Mouse (Mus musculus) megakaryocyte, adult 5-6 weeks (primary cell): ENCODE results near the gene Pkdcc. TPM values are rescaled to one million over a fixed set of nuclear protein-coding genes. Genes with fewer than 3 reads are reported as not detected.
A peak's percentile ranks its signal among the peaks of the same experiment; 100 is the strongest.

ENCODE experiments used
- ATAC-seq: 2 replicates; pipeline ENCODE4 v1.8.0; 2016; ENCODE audit warnings: mild to moderate bottlenecking, inconsistent platforms; ENCODE audit not compliant: poor library complexity, severe bottlenecking
- total RNA-seq, 2 experiments: library from RNA; stranded (forward) in 1 of 2; stranded (reverse) in 1 of 2; fragments of 153-499, 151-499 nt in 1 of 2; fragments of 221-1000, 200-1000 nt in 1 of 2; gene quantifications; 2 replicates each; pipeline versions ENCODE4 v1.2.3 to v1.2.4; 2015 to 2017

The Pkdcc gene
- total RNA-seq, 2 experiments from 2014 or later = 4.8 to 8.9 TPM

- no peak for ATAC-seq
Observed at GRCm38 (mm10) chr17:83211196-83211595, 3.9 kb upstream of the Pkdcc start.

DNA sequence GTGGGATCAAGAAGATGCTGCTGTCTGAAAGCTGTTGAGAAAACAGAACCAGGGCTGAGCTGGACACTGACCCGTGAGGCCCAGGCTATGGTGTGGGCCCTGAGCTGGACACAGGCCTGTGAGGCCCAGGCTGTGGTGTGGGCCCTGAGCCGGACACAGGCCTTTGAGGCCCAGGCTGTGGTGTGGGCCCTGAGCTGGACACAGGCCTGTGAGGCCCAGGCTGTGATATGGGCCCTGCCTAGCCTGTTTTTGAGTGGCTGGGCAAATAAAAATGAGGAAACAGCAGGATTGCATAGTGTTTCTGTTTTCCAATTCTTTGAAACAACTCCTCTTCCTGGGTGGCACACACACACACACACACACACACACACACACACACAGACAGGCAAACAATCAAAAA lies 2.7 kb upstream of the Pkdcc start:
- peak; percentile 30; the same call in 1 of the 2 replicates for ATAC-seq

GRCm38 (mm10) chr17:83213228-83213915 lies 1.7 kb upstream of the Pkdcc start:
- no peak for ATAC-seq

GRCm38 (mm10) chr17:83214161-83214592 lies 915 bp upstream of the Pkdcc start:
- peak; percentile 70 for ATAC-seq

GRCm38 (mm10) chr17:83215529-83216244 lies 595 bp downstream of the Pkdcc start:
- no peak for ATAC-seq

- ATAC-seq = no peak
Observed at GRCm38 (mm10) chr17:83216251-83216919, 1.3 kb downstream of the Pkdcc start.

DNA sequence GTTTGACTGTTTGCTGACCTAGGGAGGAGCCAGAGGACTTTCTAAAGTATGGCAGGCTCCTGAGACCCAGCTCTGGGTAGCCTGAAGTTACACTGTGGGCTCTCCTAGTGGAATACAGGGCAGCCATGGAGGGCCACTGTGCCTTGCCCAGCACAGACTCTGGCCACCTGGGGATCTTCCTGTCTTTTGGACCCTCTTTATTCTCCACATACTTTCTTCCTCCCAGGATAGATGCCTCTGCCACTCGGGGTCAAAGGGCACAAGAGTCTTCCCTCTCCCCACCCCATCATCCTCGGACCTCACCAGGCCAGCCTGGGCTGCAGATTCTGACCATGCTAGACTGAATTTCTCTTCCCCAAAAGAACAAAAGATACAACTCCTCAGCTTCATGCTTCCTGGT lies 3.1 kb downstream of the Pkdcc start:
- no peak for ATAC-seq

DNA sequence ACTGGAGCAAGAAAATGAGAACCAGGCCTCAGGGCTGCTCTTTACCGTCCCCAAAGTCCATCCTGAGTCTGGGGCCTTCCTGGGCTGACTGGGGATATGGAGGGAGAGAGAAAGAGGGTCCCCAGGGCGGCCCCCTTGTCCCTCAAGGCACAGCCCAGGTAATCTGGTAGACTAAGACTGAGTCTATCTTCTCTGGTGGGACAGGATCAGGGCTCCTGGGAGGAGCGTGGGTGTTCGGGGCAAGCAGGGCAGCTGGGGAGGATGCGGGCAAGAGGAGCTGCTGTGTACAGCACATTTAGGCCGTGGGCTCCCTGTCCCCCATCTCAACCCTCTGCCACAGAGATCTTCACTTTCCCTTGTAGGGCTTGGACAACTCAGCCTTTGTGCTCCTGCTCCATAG lies 3.6 kb downstream of the Pkdcc start:
- ATAC-seq = no peak

DNA sequence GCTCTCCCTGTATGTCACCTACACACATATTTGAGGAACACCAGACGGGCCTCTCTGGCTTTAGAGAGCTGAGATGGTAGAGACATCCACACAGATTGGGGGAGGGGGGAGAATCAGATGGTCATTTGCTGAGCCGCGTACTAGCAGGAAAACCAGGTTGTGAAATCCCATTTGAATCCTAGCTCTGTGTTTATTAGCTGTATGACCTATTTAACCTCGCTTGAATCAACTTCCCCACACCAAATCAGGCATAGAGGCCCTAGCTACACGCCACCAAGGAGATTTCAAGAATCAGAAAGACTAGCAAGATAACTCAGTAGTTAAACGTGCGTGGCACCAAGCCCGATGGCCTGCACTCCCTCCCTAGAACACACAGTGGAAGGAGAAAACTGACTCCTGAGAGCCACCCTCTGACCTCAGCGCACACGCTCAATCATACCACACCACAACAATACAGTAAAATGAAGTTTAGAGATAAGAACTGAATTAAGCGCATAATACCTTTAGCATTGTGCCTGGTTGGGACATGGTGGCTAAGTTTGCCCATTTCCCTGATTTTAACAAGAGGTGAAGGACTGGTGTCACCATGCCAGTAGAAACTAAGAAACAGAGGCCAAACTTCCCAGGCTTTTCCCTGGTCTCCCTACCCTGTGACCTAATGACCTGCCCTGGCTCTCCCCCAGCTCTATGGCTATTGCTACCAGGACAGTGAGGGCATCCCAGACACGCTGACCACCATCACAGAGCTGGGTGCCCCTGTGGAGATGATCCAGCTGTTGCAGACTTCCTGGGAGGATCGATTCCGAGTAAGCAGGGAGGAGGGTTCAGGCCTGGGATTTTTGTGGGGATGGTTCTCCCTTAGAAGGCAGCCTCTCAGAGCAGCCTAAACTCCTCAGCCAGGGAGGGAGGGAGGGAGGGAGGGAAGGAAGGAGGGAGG lies 4.5 kb downstream of the Pkdcc start:
- ATAC-seq = no peak

DNA sequence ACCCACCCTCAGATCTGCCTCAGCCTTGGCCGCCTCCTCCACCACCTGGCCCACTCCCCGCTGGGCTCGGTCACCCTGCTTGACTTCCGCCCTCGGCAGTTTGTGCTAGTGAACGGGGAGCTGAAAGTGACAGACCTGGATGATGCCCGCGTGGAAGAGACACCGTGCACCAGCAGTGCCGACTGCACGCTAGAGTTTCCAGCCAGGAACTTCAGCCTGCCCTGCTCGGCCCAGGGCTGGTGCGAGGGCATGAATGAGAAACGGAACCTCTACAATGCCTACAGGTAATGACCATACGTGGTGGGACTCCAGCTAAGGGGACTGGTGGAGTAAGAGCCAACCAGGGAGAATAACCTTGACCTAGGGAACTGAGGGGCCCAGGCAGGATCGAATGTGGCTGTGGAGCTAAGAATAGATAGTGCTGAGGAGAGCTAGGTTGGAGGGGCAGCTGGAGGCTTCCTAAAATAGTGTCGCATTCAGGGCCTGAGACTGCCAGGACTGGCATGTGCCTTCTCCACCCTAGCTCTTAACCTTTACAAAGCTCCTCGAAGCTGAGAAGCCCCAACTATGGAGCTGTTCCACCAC lies 6.0 kb downstream of the Pkdcc start:
- ATAC-seq = no peak

DNA sequence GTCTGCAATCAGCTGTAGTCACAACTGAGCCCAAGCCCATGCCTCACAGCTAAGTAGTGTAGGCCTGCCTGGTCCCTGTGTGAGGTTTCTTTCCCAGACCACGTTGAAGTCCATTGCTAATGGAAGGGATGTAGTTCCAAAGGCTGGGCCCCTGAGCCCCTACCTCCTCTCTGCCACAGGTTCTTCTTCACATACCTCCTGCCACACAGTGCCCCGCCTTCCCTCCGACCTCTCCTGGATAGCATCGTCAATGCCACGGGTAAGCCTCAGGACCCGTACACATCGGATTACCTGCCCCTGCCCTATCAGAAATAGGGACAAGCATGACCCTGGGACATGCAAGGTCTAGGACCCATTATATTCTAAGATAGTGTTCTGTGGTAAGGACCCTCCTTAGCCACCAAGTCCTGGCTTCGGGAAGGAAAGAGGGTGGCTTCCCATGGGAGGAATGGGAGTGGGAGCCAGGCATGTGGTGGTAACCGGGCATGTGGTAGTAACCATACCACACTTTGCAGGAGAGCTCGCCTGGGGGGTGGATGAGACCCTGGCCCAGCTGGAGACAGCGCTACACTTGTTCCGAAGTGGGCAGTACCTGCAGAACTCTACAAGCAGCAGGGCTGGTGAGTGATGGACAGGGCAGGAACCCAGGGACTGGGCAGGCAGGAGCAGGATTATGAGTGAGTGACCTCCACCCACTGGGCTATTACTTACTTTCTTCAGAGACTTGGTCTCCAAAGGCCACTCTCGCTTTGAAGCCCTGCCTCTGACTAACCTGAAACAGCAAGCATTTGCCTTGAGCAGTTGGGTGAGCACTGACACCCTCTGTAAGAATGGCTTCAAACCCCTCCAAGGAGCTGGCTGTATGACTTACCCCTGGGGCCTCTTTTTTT lies 6.8 kb downstream of the Pkdcc start:
- ATAC-seq = no peak

GRCm38 (mm10) chr17:83222705-83223104 lies 7.6 kb downstream of the Pkdcc start:
- ATAC-seq = no peak

DNA sequence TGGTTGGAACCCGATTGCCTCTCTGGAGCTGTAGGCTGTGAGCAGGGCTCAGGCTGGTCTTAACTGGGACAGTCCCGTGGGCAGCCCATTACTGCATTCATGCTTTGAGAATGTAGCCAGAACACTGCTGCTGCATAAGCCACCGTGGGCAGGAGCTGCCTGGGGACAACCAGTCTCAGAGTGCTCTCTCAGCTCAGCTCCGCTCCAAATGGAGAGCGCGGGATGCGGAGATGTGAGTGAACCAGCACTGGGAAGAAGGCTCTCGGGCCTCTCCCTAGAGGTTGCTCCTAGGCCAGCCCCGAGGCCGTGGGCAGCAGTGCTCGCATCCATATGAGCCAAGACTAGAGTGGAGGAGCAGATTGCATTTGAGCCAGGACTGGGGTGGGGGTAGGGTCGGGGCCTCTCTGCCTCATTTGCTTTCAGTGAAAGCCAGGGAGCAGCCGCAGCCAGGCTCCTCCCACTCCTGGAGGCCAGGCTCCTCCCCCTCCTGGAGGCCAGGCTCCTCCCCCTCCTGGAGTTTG lies 9.4 kb downstream of the Pkdcc start:
- no peak for ATAC-seq

DNA sequence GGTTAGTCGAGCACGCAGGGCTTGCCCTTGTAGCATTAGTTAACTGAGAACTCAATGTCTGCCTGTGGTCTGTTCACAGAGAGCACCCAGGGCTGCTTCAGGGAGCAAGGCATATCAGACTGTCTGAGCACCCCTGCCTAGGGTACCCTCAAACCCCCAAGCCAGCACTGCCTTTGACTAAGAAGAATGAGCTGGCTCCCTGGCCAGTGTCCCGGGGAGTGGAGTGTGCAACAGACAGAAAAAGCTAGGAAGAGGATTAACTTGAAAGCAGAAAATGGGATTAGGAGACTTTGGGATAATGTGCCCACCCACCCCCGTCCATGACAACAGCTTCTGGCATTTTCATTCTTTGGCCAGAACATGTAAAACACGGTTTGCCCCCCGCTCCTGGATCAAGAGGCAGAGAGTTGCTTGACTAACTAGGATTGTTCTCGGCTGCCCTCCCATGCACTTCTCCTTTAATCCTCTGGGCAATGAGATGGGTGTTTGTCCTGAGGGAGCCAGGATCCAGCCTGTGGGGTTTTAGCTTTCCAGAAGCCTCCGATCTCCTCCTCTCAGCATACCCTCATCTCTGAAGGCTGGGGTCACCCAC lies 11.4 kb downstream of the Pkdcc start:
- no peak for ATAC-seq

GRCm38 (mm10) chr17:83231357-83231756 lies 16.3 kb downstream of the Pkdcc start:
- ATAC-seq = no peak

DNA sequence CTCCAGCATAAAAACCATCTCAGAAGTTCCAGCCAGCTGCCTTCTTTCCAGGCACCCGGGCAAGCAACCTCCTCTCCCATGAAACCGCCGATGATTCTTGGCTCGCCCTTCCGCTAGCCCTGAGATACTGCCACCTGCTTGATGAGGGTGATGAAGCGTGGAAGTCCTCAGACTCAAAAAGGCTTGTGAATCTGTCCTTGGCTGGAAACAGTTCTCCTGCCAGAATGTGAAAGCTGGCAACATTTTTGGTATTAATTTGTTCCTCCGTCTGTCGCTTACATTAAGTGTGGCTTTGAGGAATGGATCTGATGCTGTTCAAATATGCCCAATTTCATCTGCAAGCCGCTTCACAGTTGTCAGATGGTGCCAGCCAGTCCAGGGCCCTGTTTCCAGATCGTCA lies 20.1 kb downstream of the Pkdcc start:
- ATAC-seq = no peak

DNA sequence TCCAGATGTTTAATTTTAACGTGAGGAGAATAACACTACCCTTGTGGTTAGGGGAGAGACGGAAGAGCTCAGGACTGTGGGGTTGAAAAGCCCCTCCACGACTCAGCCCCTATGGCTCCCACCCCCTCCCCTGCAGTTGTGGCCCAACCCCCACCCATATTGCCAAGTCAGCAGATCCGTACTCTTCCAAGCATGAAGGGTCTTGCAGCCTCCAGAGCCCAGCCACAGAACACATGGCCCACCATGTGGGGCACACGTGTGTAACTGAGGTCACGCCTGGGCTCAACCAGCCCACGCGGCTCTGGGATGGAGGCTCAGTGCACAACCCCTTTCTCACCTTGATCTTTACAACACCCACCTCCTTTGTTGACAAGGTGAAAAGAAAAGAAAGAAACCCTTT lies 21.1 kb downstream of the Pkdcc start:
- ATAC-seq = no peak

- no peak for ATAC-seq
Observed at GRCm38 (mm10) chr17:83238123-83239058, 23.3 kb downstream of the Pkdcc start.
